Mouse (Mus musculus): ENCODE results near the gene Fgfr2.

GRCm38 (mm10) chr7:132799119-132800016 is 323.8 kb downstream of the Fgfr2 start:
- TF ChIP-seq EP300 (IDR thresholded peaks at IDR 0.05), result no peak
- TF ChIP-seq CTCF (IDR thresholded peaks at IDR 0.05), result peak; percentile 36
